Mouse (Mus musculus) frontal cortex, adult 2 months (tissue): Measurements from ENCODE around the gene Rtcb. TPM values are rescaled to one million over a fixed set of nuclear protein-coding genes. Genes with fewer than 3 reads are reported as not detected.

Source experiments
- DNase-seq, 2 experiments: peaks; one replicate each; pipeline ENCODE4 v3.0.0; 2022; ENCODE audit warnings: low spot score in 1 of 2; ENCODE audit errors: extremely low spot score in 1 of 2
- polyA plus RNA-seq: library from polyadenylated mRNA; depleted of rRNA; stranded (reverse); fragments of >200 nt; gene quantifications from 2 replicates; pipeline ENCODE4 v1.2.3, GENCODE M21; 2012; rRNA removed

The Rtcb gene
- polyA plus RNA-seq, 1 experiment: 116 TPM

- DNase-seq: no peak
These were observed 9.0 kb downstream of the Rtcb start for GRCm38 (mm10) chr10:85948483-85949196.

- no peak for DNase-seq
These were observed 21.2 kb downstream of the Rtcb start for GRCm38 (mm10) chr10:85936280-85936965.

- no peak for DNase-seq
These were observed 27.7 kb downstream of the Rtcb start for GRCm38 (mm10) chr10:85929962-85930361.

- DNase-seq: no peak
These were observed 28.4 kb downstream of the Rtcb start for GRCm38 (mm10) chr10:85929208-85929591.

- peak; percentile 53 to 85 for DNase-seq
These were observed 29.0 kb downstream of the Rtcb start for GRCm38 (mm10) chr10:85928499-85929207.

- peak in 1 of 2 experiments; percentile 10 for DNase-seq
These were observed 29.8 kb downstream of the Rtcb start, which contains the start of gene Ascl4 for GRCm38 (mm10) chr10:85927676-85928445. Gene Ascl4 (plus strand): TSS chr10:85927681.

GRCm38 (mm10) chr10:85916498-85917309 lies 40.9 kb downstream of the Rtcb start, which contains the start of gene Prdm4:
Gene Prdm4 (minus strand): TSS chr10:85917142.
- peak; percentile 97 to 98 for DNase-seq

Other genes with a start within 250 kb of the Rtcb start
- gene Pwp1, start 128.3 kb downstream of the Rtcb start, polyA plus RNA-seq: 17.7 and 21.0 TPM in 2 replicates
- 26.4 and 29.8 TPM in 2 replicates for gene Prdm4, start 40.7 kb downstream of the Rtcb start, polyA plus RNA-seq
- gene Ascl4, start 30.1 kb downstream of the Rtcb start, polyA plus RNA-seq: 0.44 and 0.56 TPM in 2 replicates
- 0.12 and 0.13 TPM in 2 replicates for gene Bpifc, start 54.1 kb upstream of the Rtcb start, polyA plus RNA-seq
- 33.9 and 34.7 TPM in 2 replicates for gene Fbxo7, start 64.1 kb upstream of the Rtcb start, polyA plus RNA-seq